10 mouse cellular contexts compared by ENCODE assay signal in the genomic region with DNA sequence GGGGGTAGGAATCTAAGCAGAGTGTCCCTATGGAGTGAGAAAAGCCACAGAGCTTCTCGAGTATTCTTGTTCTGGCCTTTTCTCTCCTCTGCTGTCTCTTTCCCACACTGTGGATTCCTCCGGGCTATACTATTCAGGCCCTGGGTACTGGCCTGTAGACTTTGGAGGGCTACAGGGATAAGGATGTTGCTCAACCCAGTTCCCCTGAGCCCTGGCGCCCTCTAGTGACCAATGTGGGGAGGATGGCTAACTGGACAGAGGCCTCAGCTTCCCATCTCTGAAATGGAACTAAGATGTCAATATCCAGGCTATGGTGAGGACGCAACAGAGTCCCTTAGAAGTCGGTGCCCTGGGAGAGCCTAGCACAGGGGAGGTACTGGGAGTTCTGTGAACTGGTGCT. TPM values are rescaled to one million over a fixed set of nuclear protein-coding genes. Genes with fewer than 3 reads are reported as not detected.
DNase-seq lines count a peak whose midpoint lies in the region; ATAC-seq and TF ChIP-seq lines count a peak whose summit lies in the region.
"Had no signal": no experiment of that assay in that cellular context is flagged by ENCODE, and none has a peak within 500 bp of the region (broad histone marks: within the 10 kb centered on the region; RNA-seq: fewer than 3 reads in every experiment).

No protein-coding gene starts in this region.

- TF ChIP-seq CTCF in ES-Bruce4 (IDR thresholded peaks at IDR 0.05; ENCODE audit: low read depth, low read length) = peak; percentile 96
- TF ChIP-seq CTCF in bone marrow macrophage, adult 2 months (IDR thresholded peaks at IDR 0.05; ENCODE audit: low read depth, low read length) = peak; percentile 83

- no peak for TF ChIP-seq EP300 in ES-Bruce4 (IDR thresholded peaks at IDR 0.05; ENCODE audit: insufficient read depth, low read depth, low read length)

- ATAC-seq in forebrain, embryonic 16.5 days = no peak

- peak; percentile 63 for DNase-seq in kidney, adult 18-20 months
- no peak for DNase-seq in kidney, adult 11 months
- DNase-seq in gastrocnemius, adult 18-20 months (ENCODE audit: low spot score) = peak; percentile 80
- DNase-seq in kidney, postnatal 25 days = peak; percentile 64 to 65
- peak; percentile 46 for DNase-seq in naive thymus-derived CD4-positive, alpha-beta T cell, adult 2 months (ENCODE audit: low read depth)

- H3K4me3 ChIP-seq in ES-Bruce4 (ENCODE audit: low read depth, low read length) = no peak overlapping the region
- H3K4me3 ChIP-seq in bone marrow macrophage, adult 2 months (ENCODE audit: insufficient read depth, low read length) = no peak overlapping the region
- no peak overlapping the region for H3K4me3 ChIP-seq in forebrain, embryonic 16.5 days (replicated peaks; ENCODE audit: low read length)
- H3K4me3 ChIP-seq: neural tube, embryonic 12.5 days had no signal

- no peaks in the 10 kb centered on the region for H3K36me3 ChIP-seq in ES-Bruce4 (ENCODE audit: control insufficient read depth, insufficient read depth, low read length, poor library complexity, severe bottlenecking)
- no peaks in the 10 kb centered on the region for H3K36me3 ChIP-seq in forebrain, embryonic 16.5 days (ENCODE audit: control insufficient read depth, insufficient read depth)
- H3K36me3 ChIP-seq: neural tube, embryonic 12.5 days had no signal

- no peaks in the 10 kb centered on the region for H3K9me3 ChIP-seq in ES-Bruce4 (replicated peaks; ENCODE audit: control insufficient read depth, insufficient read depth, low read length, poor library complexity, severe bottlenecking)
- H3K9me3 ChIP-seq in forebrain, embryonic 16.5 days (ENCODE audit: control insufficient read depth, low read length) = no peaks in the 10 kb centered on the region
- H3K9me3 ChIP-seq: neural tube, embryonic 12.5 days had no signal

- H3K27ac ChIP-seq in ES-Bruce4 (ENCODE audit: insufficient read depth, low read length) = no peak overlapping the region
- H3K27ac ChIP-seq in bone marrow macrophage, adult 2 months (ENCODE audit: insufficient read depth, low read depth, low read length) = no peak overlapping the region
- H3K27ac ChIP-seq in forebrain, embryonic 16.5 days (ENCODE audit: low read length) = no peak overlapping the region
- H3K27ac ChIP-seq: neural tube, embryonic 12.5 days had no signal

- H3K27me3 ChIP-seq in ES-Bruce4 (ENCODE audit: control insufficient read depth, insufficient read depth, low read length, poor library complexity, severe bottlenecking) = no peaks in the 10 kb centered on the region
- H3K27me3 ChIP-seq in forebrain, embryonic 16.5 days (replicated peaks; ENCODE audit: control insufficient read depth, insufficient read depth, low read length) = 0 out of 2 replicates have a peak, but pooled peaks cover 3% of the 10 kb centered on the region

- 32% methylated on average over 4 of the region's 5 CpGs for WGBS in forebrain, embryonic 16.5 days

- H3K4me1 ChIP-seq in ES-Bruce4 (ENCODE audit: control insufficient read depth, insufficient read depth, low read length) = no peaks in the 10 kb centered on the region
- peaks cover 28% of the 10 kb centered on the region for H3K4me1 ChIP-seq in bone marrow macrophage, adult 2 months (ENCODE audit: control insufficient read depth, insufficient read depth, low read length)
- no peaks in the 10 kb centered on the region for H3K4me1 ChIP-seq in forebrain, embryonic 16.5 days (replicated peaks; ENCODE audit: control insufficient read depth, insufficient read depth, low read length)

- no peak overlapping the region for H3K9ac ChIP-seq in ES-Bruce4 (ENCODE audit: low read depth, poor library complexity, severe bottlenecking)
- H3K9ac ChIP-seq in forebrain, embryonic 16.5 days (replicated peaks; ENCODE audit: low read depth, low read length) = no peak overlapping the region
- H3K9ac ChIP-seq: neural tube, embryonic 12.5 days had no signal

- H3K4me2 ChIP-seq in forebrain, embryonic 16.5 days (ENCODE audit: low read length) = no peak overlapping the region
- H3K4me2 ChIP-seq: neural tube, embryonic 12.5 days had no signal

- no peak for TF ChIP-seq POLR2A in ES-Bruce4 (IDR thresholded peaks at IDR 0.05; ENCODE audit: insufficient read depth, low read length)
- no peak for TF ChIP-seq POLR2A in bone marrow macrophage, adult 2 months (IDR thresholded peaks at IDR 0.05; ENCODE audit: borderline replicate concordance, low read depth, low read length)

RNA-seq across cellular contexts. Expression of gene Foxs1, which starts 0.6 kb away (rescaled TPM):
- polyA plus RNA-seq in ES-Bruce4 (2011; ENCODE audit: insufficient read depth, insufficient read length, low read depth, missing spikeins) = not detected in 2 replicates
- polyA plus RNA-seq in bone marrow macrophage, adult 2 months (2012; ENCODE audit: insufficient read depth, insufficient read length, missing spikeins) = not detected in 2 replicates
- total RNA-seq in gastrocnemius, adult 18-20 months (2021) = 1 to 10 TPM in 1 of 2 experiments, under 1 TPM in 1; 0.75 to 1.8 TPM
- 3.6 and 3.7 TPM in 2 replicates for polyA plus RNA-seq in forebrain, embryonic 16.5 days (2015; fragmentation: Nextera tagmentation; extraction: Ambion mirVana)

RNA-seq across cellular contexts. Expression of gene Dusp15, which starts 17.9 kb away (rescaled TPM):
- 0.36 TPM in 1 of 2 replicates, not detected in the other for polyA plus RNA-seq in ES-Bruce4 (2011; ENCODE audit: insufficient read depth, insufficient read length, low read depth, missing spikeins)
- not detected in 2 replicates for polyA plus RNA-seq in bone marrow macrophage, adult 2 months (2012; ENCODE audit: insufficient read depth, insufficient read length, missing spikeins)
- total RNA-seq in gastrocnemius, adult 18-20 months (2021) = under 1 TPM; 0.26 to 0.34 TPM
- 6.0 and 8.6 TPM in 2 replicates for polyA plus RNA-seq in forebrain, embryonic 16.5 days (2015; fragmentation: Nextera tagmentation; extraction: Ambion mirVana)

RNA-seq across cellular contexts. Expression of gene Mylk2, which starts 22.5 kb away (rescaled TPM):
- not detected in 2 replicates for polyA plus RNA-seq in ES-Bruce4 (2011; ENCODE audit: insufficient read depth, insufficient read length, low read depth, missing spikeins)
- polyA plus RNA-seq in bone marrow macrophage, adult 2 months (2012; ENCODE audit: insufficient read depth, insufficient read length, missing spikeins) = not detected in 2 replicates
- total RNA-seq in gastrocnemius, adult 18-20 months (2021) = 100 to 1,000 TPM; 671 to 798 TPM
- polyA plus RNA-seq in forebrain, embryonic 16.5 days (2015; fragmentation: Nextera tagmentation; extraction: Ambion mirVana) = not detected in 2 replicates
- polyA plus RNA-seq: neural tube, embryonic 12.5 days had no signal

RNA-seq across cellular contexts. Expression of gene Ttll9, which starts 28.7 kb away (rescaled TPM):
- 2.1 and 2.7 TPM in 2 replicates for polyA plus RNA-seq in ES-Bruce4 (2011; ENCODE audit: insufficient read depth, insufficient read length, low read depth, missing spikeins)
- polyA plus RNA-seq in bone marrow macrophage, adult 2 months (2012; ENCODE audit: insufficient read depth, insufficient read length, missing spikeins) = not detected in 2 replicates
- not detected for total RNA-seq in gastrocnemius, adult 18-20 months (2021)
- polyA plus RNA-seq in forebrain, embryonic 16.5 days (2015; fragmentation: Nextera tagmentation; extraction: Ambion mirVana) = 2.1 and 3.5 TPM in 2 replicates
- total RNA-seq: gastrocnemius, adult 8-10 months had no signal
